Mouse (Mus musculus) CD4-positive, CD25-positive, alpha-beta regulatory T cell, adult 2 months (primary cell): ENCODE results near the gene Kif1a.

Experiments used
- DNase-seq: peaks from one replicate; pipeline ENCODE4 v3.0.0-alpha.2; 2012; ENCODE audit warnings: low read depth, low spot score

The Kif1a gene

DNA sequence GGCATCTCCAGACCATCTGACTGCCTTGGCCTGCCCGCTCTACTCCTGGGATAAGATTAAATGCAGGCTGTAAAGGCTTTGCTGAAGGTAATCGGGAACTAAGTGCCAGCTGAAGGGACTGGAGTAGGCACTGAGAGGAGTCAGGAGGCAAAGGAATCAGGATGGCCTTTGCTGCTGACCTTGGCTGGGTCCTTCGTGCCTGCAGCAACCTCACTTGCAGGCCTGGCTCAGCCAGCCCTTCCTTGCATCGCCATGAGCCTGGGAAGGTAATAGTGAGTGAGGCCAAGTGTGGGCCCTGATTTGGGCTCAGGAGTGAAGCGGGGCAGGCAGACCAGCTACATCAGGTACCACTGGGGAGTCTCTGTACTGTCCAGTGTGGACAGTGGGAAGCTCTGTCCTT, 2.8 kb downstream of the Kif1a start:
- DNase-seq: no peak

- DNase-seq: no peak
Measured at GRCm38 (mm10) chr1:93092582-93092981, 9.2 kb downstream of the Kif1a start.

DNA sequence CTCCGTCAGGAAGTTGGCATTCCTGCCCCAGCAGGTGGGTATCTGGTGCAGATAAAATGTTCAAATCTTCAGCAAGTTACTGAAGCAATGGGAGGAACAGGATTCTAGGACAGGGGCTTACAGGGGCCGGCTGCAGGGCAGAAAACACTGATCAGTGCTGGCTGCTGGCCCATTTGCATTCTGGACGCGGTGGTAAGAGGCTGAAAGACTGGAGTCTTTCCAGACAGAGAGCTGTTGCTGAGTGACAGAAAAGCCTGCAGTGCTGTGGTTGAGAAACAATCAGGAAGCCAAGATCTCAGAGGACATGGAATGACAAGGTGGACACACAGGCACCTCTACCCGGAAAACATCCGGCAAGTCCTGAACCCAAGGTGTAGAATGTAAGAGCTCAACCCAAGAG, 16.6 kb downstream of the Kif1a start:
- DNase-seq: no peak

DNA sequence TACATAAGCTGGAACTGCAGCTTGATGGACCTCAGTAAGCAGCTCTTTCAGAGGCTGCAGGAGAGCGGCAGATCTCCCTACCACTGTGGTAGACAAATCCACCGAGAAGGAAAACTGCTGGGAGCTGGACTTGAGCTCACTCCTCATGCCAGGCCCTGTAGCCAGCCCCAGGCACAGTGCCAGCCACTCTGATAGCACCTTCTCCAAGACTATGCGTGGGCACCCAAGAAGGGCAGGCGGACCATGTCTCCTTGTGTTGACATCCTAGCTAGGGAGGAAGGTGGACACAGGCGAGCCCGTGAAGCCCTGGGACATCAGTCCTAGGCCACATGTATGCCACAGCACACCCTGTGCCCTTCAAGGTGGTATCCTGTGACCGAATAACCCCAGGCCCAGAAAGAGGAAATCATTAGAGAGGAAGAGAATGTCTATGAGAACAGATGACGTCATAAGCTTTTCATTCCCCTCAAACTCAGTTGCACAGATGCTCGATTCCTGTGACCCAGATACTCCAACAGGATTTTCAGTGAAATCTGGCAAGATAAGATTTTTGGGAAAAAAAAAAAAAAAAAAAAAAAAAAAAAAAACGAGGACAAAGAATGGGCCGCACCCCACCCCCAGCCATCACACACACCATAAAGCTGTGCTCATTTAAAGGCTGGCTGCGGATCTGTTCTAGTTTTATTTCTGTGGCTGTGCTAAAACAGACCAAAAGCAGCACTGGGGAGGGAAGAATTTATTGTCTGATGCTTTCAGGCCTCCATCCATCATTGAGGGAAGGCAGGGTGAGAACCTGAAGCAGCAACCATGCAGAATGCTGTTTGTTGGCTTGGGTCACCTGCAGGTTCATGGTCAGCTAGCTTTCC, 18.1 kb downstream of the Kif1a start:
- no peak for DNase-seq

DNA sequence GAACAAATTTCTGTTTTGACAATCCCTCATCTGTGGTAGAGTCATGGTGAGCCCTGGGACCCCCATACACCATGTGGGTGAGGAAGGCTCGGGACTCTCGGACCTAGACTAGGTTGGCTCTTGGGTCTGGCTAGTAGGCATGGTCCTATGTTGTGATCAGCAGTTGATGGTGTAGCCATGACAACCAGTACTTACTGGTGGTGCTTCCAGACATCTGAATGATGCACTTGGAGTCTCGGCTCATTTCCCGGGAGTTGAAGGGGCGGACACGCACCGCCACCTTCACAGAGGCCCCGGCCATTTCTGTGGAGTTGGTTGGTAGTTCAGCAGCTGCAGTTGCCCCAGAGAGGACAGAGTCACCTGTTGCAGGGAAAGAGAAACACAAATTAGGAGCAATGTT, 19.6 kb downstream of the Kif1a start:
- DNase-seq: no peak

DNA sequence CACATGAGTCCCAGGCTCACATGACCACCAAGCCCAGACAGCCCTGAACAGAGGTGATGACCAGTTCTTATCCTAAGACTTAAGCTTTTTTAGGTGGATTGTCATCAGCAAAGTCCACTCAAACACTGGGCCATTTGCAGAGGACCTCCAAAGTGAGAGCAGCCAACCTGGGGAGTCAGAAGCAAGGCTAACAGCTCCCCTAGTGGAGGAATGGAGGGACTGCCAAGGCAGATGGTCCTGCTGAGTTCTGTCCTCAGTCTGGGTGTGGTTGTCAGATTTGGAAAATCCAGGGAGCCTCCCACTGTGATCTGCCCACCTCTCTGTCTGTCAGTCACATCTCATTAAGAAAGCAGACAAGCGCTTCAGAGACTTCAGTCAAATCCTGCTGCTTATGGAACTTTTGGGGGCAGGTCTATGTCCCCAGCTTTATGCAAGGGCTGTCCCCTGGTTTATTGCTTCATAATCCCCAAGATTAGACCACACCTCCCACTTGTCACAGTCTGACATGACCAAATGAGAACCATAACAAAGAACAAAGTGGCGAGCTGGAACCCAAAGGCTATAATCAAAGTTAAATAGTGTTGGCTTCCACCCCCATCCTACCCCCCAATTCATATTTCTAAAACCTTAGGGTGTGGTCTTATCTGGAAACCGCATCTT, 20.7 kb downstream of the Kif1a start:
- DNase-seq: peak; percentile 28

DNA sequence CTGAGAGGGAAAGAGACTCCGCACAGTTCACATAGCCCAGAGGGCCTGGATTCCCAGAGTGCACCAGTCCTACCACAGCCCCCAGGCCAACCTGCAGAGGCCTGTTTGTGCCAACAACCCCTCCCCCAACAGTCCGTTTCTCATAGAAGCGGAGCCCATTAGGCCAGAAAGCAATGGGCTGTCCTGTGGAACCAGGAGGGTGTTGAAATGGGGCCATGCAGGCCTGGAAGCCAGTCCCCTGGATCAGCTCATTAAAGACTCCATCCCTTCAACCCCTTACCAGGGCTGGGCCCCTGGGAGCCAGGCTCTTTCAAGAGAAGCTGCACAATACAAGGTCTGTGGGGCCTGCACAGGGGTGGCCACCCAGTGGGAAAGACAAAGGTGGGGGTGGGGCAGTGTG, 22.1 kb downstream of the Kif1a start:
- DNase-seq: no peak

GRCm38 (mm10) chr1:93072279-93072865, 29.4 kb downstream of the Kif1a start:
- no peak for DNase-seq

- DNase-seq: no peak
Measured at GRCm38 (mm10) chr1:93071487-93071971, 30.2 kb downstream of the Kif1a start.

DNA sequence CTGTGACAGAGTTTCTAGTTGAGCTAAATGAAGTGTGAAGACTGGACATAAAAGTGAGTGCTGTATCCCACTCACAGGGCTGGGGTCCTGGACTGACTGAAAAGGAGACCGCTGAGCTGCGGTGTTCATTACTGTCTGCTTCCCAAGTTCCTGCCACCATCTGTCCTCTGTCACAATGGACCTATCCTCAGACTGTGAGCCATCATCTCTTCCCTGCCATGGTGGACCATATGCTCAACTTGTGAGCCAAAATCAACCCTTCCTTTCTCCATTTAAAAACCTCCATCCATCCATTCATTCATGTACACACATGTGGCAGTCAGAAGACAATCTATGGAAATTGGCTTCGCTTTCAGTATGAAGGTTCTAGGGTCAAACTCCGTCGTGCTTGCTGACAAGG, 30.9 kb downstream of the Kif1a start:
- no peak for DNase-seq

- no peak for DNase-seq
Measured at GRCm38 (mm10) chr1:93068553-93068952, 33.2 kb downstream of the Kif1a start.

DNA sequence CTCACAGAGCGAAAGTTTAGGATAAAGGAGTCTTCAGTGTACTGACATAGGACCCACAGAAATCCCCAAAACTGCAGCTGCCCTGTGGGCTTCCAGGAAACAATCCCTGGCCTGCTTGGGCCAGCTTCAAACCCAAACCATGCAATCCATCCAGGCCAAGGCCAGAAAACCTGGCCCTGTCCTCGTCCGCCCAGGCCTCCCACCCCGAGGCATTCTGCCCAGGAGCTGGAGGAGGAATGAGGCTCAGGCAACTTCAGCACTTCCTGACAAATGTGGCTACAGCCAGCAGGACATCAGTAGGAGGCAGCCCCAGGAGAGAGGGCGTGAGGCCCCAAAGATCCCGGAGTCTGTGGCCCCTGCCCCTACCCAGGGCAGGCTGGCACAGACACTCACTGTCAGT, 36.1 kb downstream of the Kif1a start:
- DNase-seq: no peak

DNA sequence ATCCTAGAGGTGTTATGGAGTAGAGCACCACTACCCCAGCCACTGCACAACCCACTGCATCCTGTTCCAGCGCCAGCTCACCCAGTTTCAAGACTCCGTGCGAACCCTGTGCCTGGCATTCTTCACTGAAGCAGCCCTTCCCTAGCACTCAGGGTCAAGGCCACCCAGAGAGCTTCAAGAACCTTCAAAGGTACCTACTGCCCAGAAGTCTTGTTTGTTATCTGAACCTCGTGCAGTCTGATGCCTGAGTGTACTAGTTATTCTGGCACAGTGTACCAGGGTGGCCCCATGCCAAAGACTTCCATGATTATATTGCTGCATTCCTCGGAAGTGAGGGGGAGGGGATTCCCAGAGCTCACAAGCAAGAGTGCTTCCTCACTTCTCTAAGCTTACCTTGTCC, 38.1 kb downstream of the Kif1a start:
- DNase-seq: no peak

DNA sequence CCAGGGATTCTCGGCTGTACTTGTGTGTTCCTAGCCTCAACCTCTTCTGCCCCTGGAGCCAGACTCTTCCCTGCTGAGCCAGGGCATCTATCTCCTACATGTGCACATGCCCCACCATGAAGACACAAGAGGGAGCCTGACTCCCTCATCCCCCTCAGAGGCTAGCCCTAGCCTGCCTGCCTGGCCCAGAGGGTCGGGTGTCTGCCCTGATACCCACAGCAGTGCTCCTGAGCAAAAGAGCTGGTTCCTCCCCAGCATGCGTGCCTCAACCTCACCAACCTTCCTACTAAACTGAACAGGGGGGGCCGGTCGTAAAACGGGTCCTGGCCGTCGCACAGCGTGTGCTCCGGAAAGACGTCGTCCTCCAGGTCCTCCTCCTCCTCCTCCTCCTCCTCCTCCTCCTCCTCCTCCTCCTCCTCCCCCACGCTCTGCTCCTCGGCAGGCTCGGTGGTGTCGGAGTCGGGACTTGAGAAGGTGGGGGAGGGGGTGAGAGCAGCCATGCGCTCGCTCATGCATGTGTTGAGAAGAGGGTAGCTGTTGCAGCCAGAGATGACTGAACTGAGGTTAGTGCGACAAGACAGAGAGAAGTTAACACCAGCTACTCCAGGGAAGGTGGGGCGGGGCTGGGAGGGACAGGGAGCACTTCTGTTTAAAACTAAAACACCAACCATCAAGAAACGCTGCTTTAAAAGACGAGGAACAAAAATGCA, 50.5 kb downstream of the Kif1a start:
- no peak for DNase-seq

DNA sequence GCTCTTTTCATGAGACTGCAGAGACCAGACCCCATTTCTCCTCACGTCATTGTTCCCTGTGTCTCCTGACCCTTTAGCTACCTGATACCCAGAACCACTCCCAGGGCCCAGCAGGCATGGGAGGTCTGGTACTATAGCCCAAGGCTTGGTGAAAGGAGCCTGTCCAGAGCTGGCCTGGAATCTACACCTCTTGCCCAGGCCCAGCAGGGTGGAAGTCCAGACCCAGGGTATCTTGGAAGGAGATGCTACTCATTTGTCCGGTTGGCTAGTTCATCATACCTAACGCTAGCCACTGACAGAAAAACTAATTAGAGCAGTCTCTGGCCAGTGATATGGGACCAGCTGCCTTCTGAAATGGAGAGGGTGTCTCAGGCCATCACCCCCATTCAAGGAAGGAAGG, 51.7 kb downstream of the Kif1a start:
- no peak for DNase-seq

DNA sequence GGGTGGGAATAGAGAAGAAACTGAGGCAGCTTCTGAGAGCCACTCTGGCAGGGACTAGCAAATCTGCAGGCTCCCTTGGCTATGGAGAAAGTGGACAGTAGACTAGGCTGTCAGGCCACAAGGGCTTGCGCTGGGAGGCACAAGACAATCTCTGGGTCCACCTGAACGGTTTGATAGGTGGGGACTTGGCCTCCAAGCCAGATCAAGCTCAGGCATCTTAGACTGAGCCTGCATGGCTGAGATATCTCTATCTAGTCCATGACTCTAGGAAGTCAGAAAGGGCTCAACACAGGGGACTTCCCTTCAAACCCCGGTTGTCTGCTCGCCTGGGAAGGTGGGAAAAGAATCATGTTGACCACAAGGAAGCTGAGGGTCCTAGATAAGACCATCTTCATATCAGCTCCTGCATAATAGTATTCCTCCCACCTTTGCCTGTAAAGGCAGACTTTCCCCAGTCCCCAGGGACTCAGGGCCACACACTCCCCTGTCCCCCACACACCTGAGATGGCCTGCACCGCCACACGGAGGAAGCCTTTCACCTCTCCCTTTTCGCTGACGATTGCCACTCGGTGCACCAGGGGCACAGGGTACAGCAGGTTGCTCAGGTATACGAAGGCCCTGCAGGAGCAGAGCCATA, 55.5 kb downstream of the Kif1a start:
- DNase-seq: no peak

GRCm38 (mm10) chr1:93035981-93036380, 65.8 kb downstream of the Kif1a start:
- no peak for DNase-seq

DNA sequence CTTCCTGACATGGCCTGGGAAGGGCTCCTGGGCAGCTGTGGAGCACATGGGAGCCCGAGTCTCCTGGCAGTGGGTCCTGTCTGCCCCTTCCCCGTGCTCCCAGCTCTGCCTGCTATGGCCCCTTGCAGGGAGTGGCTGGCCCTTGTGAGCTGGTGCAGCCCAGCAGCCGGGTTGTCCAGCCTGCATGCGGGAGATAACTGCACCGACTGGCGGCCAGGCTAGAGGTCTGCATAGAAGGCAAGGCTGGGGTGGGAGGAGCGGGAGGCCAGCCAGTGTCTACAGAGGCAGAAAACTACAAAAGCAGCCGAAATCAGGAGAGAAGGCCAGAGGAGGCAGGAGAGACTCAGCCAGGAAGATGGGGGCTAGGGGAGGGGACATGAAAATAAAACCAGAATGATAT, 67.8 kb downstream of the Kif1a start:
- DNase-seq: no peak

DNA sequence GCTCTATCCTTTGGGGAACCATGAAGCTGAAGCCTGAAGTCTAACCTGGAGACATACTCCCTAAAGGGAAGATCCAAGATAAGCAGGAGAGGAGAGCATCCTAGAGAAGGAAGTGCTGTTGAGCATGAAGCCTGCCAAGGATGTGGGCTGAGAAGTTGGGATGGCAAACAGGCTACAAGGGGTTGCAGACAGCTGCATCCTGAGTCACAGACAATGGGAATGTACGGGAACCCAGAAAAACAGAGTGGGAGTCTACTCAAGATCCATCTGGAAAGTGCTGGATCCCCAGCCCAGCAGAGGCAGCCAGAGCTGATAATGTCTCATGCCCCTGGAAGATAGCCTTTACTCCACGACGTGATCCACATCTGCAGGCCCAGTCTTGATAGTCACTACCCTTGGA, 70.6 kb downstream of the Kif1a start:
- no peak for DNase-seq

DNA sequence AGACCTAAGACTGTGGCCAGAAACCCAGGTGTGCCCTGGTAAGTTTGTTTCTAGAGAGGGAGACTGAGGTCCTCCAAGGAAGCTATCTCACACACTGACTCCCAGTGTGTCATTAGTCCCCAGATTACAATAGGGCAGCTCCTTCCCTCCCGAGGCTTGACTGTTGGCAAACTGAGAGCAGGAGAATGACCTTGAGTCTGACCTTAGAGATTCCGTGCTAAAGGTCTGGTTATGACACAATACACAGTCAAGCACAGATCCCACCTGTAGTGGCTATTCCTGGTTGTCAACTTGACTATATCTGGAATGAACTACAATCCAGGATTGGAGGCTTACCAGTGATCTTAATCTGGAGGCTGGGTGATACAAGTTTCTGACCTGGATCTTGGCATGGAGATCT, 71.7 kb downstream of the Kif1a start:
- DNase-seq: no peak

DNA sequence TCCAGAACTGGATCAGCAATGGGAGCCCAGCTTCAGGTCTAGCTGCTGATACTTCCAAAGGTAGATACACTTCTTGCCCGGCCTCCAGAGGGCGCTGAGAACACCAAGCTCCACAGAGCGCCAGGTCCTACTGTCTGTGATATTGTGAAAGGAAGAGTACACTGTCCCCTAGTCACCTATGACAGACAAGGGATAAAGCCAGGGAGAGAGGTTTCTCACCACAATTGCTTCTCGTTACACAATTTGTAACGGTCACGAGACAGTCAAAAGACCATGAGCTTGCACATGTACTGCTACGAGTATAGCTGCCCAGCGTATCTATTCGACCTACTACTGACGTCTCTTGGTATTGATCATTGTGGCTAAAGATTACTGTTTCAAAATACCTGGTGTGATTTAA, 72.4 kb downstream of the Kif1a start:
- DNase-seq: no peak

- DNase-seq: no peak
Measured at GRCm38 (mm10) chr1:93026600-93026999, 75.2 kb downstream of the Kif1a start.
